Mouse (Mus musculus) MEL (cell line): Measurements from ENCODE around the gene Msx3. TPM values are rescaled to one million over a fixed set of nuclear protein-coding genes. Genes with fewer than 3 reads are reported as not detected.

ENCODE experiments used
- DNase-seq: peaks from one replicate; pipeline ENCODE4 v3.0.0; 2011; ENCODE audit warnings: low read depth, low spot score
- H3K27ac ChIP-seq: 2 replicates; pipeline ENCODE4 v1.5.1; 2012; ENCODE audit warnings: low read depth, mild to moderate bottlenecking, control low read depth, low read length, moderate library complexity; ENCODE audit not compliant: control insufficient read depth
- H3K27me3 ChIP-seq, 2 experiments: fragments of 150-350 bp in 1 of 2; sonication (generic) in 1 of 2; 2 replicates each; pipeline ENCODE4 v1.6.1; 2012; ENCODE audit warnings: low read length in 2 of 2, mild to moderate bottlenecking in 2 of 2, improper control_type of control experiment in 1 of 2, moderate library complexity in 1 of 2; ENCODE audit not compliant: insufficient read depth in 2 of 2, control insufficient read depth in 1 of 2
- H3K36me3 ChIP-seq, 2 experiments: 2 replicates each; pipeline ENCODE4 v1.6.1; 2012 to 2014; ENCODE audit warnings: low read length in 2 of 2, improper control_type of control experiment in 1 of 2, inconsistent platforms in 1 of 2, mild to moderate bottlenecking in 1 of 2; ENCODE audit not compliant: insufficient read depth in 2 of 2, control insufficient read depth in 1 of 2
- H3K4me1 ChIP-seq, 2 experiments: fragments of 150-350 bp in 1 of 2; sonication (generic) in 1 of 2; 2 replicates each; pipeline ENCODE4 v1.6.1; 2012; ENCODE audit warnings: low read length in 2 of 2, improper control_type of control experiment in 1 of 2, mild to moderate bottlenecking in 1 of 2; ENCODE audit not compliant: insufficient read depth in 2 of 2, control insufficient read depth in 1 of 2
- H3K4me3 ChIP-seq, 2 experiments: fragments of 150-350 bp in 1 of 2; sonication (generic) in 1 of 2; 2 replicates each; pipeline ENCODE4 v1.5.1; 2012; ENCODE audit warnings: low read depth in 2 of 2, low read length in 2 of 2, mild to moderate bottlenecking in 2 of 2, moderate library complexity in 2 of 2, control low read depth in 1 of 2, improper control_type of control experiment in 1 of 2; ENCODE audit not compliant: control insufficient read depth in 1 of 2, insufficient read depth in 1 of 2
- H3K79me2 ChIP-seq: 2 replicates; pipeline ENCODE4 v1.6.1; 2012; ENCODE audit warnings: mild to moderate bottlenecking, low read length, moderate library complexity; ENCODE audit not compliant: control insufficient read depth, poor library complexity, insufficient read depth
- H3K9ac ChIP-seq: 2 replicates; pipeline ENCODE4 v1.6.1; 2012; ENCODE audit warnings: low read depth, mild to moderate bottlenecking, control low read depth, low read length, moderate library complexity; ENCODE audit not compliant: control insufficient read depth, poor library complexity, severe bottlenecking
- H3K9me3 ChIP-seq: fragments of 150-350 bp; sonication (generic); replicated peaks from 2 replicates; pipeline ENCODE4 v1.6.1; 2012; ENCODE audit warnings: mild to moderate bottlenecking, low read length, improper control_type of control experiment, moderate library complexity; ENCODE audit not compliant: insufficient read depth
- CHD1 ChIP-seq: IDR thresholded peaks from 2 replicates; pipeline ENCODE4 v1.6.1; 2012; ENCODE audit warnings: low read depth, mild to moderate bottlenecking, inconsistent platforms, low read length, improper control_type of control experiment
- CHD2 ChIP-seq: IDR thresholded peaks from 2 replicates; pipeline ENCODE4 v1.6.1; 2011; ENCODE audit warnings: low read length, improper control_type of control experiment
- CTCF ChIP-seq, 3 experiments: IDR thresholded peaks in 2 of 3; conservative IDR thresholded peaks in 1 of 3; 2 replicates each; pipeline ENCODE4 v1.5.1; 2011 to 2012; ENCODE audit warnings: low read length in 3 of 3, low read depth in 2 of 3, mild to moderate bottlenecking in 2 of 3, improper control_type of control experiment in 1 of 3, inconsistent platforms in 1 of 3, mixed read lengths in 1 of 3, moderate library complexity in 1 of 3; ENCODE audit not compliant: control insufficient read depth in 1 of 3, insufficient read depth in 1 of 3, poor library complexity in 1 of 3, severe bottlenecking in 1 of 3
- EP300 ChIP-seq, 2 experiments: IDR thresholded peaks; 2 replicates each; pipeline ENCODE4 v1.6.1; 2011; ENCODE audit warnings: improper control_type of control experiment in 2 of 2, low read length in 2 of 2, low read depth in 1 of 2, mild to moderate bottlenecking in 1 of 2
- GABPA ChIP-seq: IDR thresholded peaks from 2 replicates; pipeline ENCODE4 v1.6.1; 2012; ENCODE audit warnings: low read depth, mild to moderate bottlenecking, inconsistent platforms, low read length, improper control_type of control experiment, moderate library complexity
- MXI1 ChIP-seq: IDR thresholded peaks from 2 replicates; pipeline ENCODE4 v1.6.1; 2011; ENCODE audit warnings: mild to moderate bottlenecking, low read depth, low read length, improper control_type of control experiment
- MYB ChIP-seq: IDR thresholded peaks from 2 replicates; pipeline ENCODE4 v1.6.1; 2011; ENCODE audit warnings: mild to moderate bottlenecking, low read depth, low read length, improper control_type of control experiment
- MYC ChIP-seq: IDR thresholded peaks from 2 replicates; pipeline ENCODE4 v1.6.1; 2011; ENCODE audit warnings: low read depth, mild to moderate bottlenecking, low read length, improper control_type of control experiment, moderate library complexity
- NRF1 ChIP-seq: IDR thresholded peaks from 2 replicates; pipeline ENCODE4 v1.6.1; 2014; ENCODE audit warnings: low read depth, mild to moderate bottlenecking, inconsistent platforms, low read length, improper control_type of control experiment, moderate library complexity; ENCODE audit not compliant: poor library complexity, insufficient read depth, severe bottlenecking
- POLR2AphosphoS5 ChIP-seq: IDR thresholded peaks from 2 replicates; pipeline ENCODE4 v1.6.1; 2012; ENCODE audit warnings: low read depth, borderline replicate concordance, mild to moderate bottlenecking, inconsistent platforms, low read length, moderate library complexity, mixed read lengths
- RCOR1 ChIP-seq: IDR thresholded peaks from 2 replicates; pipeline ENCODE4 v1.6.1; 2012; ENCODE audit warnings: low read depth, mild to moderate bottlenecking, inconsistent platforms, low read length, improper control_type of control experiment
- SMC3 ChIP-seq: IDR thresholded peaks from 2 replicates; pipeline ENCODE4 v1.6.1; 2011; ENCODE audit warnings: low read depth, low read length, improper control_type of control experiment
- TCF12 ChIP-seq: IDR thresholded peaks from 2 replicates; pipeline ENCODE4 v1.6.1; 2014; ENCODE audit warnings: low read depth, mild to moderate bottlenecking, inconsistent platforms, low read length, improper control_type of control experiment, moderate library complexity
- USF2 ChIP-seq, 2 experiments: IDR thresholded peaks; 2 replicates each; pipeline ENCODE4 v1.6.1; 2011 to 2012; ENCODE audit warnings: improper control_type of control experiment in 2 of 2, low read length in 2 of 2, borderline replicate concordance in 1 of 2, inconsistent platforms in 1 of 2, low read depth in 1 of 2, mild to moderate bottlenecking in 1 of 2; ENCODE audit not compliant: insufficient read depth in 1 of 2
- ZC3H11A ChIP-seq: IDR thresholded peaks from 2 replicates; pipeline ENCODE4 v1.6.1; 2012; ENCODE audit warnings: low read depth, mild to moderate bottlenecking, inconsistent platforms, low read length, improper control_type of control experiment
- ZKSCAN1 ChIP-seq: IDR thresholded peaks from 2 replicates; pipeline ENCODE4 v1.6.1; 2012; ENCODE audit warnings: low read depth, mild to moderate bottlenecking, inconsistent platforms, low read length, improper control_type of control experiment, moderate library complexity
- ZMIZ1 ChIP-seq: IDR thresholded peaks from 2 replicates; pipeline ENCODE4 v1.6.1; 2012; ENCODE audit warnings: low read depth, mild to moderate bottlenecking, inconsistent platforms, low read length, improper control_type of control experiment, moderate library complexity
- polyA plus RNA-seq, 2 experiments: library from polyadenylated mRNA; stranded (reverse) in 1 of 2; unstranded in 1 of 2; fragments of >175 nt in 1 of 2; fragments of >200 nt in 1 of 2; gene quantifications; 2 replicates each; pipeline versions ENCODE4 v1.2.1 to v1.2.4; 2012; ENCODE audit warnings: low replicate concordance in 2 of 2, low read depth in 1 of 2; ENCODE audit not compliant: insufficient read length in 2 of 2, insufficient read depth in 1 of 2, missing spikeins in 1 of 2
- total RNA-seq: library from RNA; depleted of rRNA; stranded (reverse); fragments of 300-350 nt; gene quantifications from 2 replicates; pipeline ENCODE4 v1.2.3, GENCODE M21; 2012

The Msx3 gene
- total and polyA plus RNA-seq, 3 experiments = not detected

DNA sequence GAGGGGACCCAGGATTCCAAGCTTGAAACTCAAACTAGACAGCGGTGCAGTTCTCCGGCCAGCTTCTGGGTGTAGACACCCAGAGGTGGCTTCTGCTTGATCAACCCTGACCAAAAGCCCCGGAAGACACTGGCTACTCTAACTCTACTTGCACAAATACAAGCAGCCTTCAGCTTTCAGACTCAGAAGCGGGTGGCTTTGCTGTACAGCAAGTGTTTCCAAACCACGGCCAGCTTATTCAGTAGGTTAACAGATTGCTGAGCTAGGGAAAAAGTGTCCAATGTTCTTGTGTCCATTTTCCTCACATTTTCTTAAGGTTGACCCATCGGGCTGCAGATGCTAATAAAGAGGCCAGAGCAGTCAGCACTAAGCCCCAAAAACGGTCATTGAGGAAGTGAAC lies 9.6 kb upstream of the Msx3 start:
- no peak for DNase-seq
- H3K9me3 ChIP-seq = no peaks in the 10 kb centered on the region
- TF ChIP-seq POLR2AphosphoS5 (no peak), CHD1 (no peak), GABPA (no peak), ZMIZ1 (no peak), ZKSCAN1 (no peak), SMC3 (no peak), MXI1 (no peak), CTCF (IDR thresholded peaks at IDR 0.05 in 2 of 3, conservative IDR thresholded peaks at IDR 0.05 in 1 of 3; ENCODE audit: control insufficient read depth in 1 of 3, insufficient read depth in 1 of 3, low read depth in 2 of 3, low read length in 3 of 3, poor library complexity in 1 of 3, severe bottlenecking in 1 of 3) (no peak)
- H3K36me3 ChIP-seq = no peaks in the 10 kb centered on the region
- H3K27ac ChIP-seq = no peak overlapping the region
- H3K9ac ChIP-seq = no peak overlapping the region
- H3K4me3 ChIP-seq = no peak overlapping the region
- no peaks in the 10 kb centered on the region for H3K79me2 ChIP-seq
- H3K4me1 ChIP-seq = no peaks in the 10 kb centered on the region
- H3K27me3 ChIP-seq = no peaks in the 10 kb centered on the region; a peak in 1 of 4 replicates

GRCm38 (mm10) chr7:140057413-140058407 lies 8.8 kb upstream of the Msx3 start:
- H3K27ac ChIP-seq = no peak overlapping the region
- no peak for TF ChIP-seq USF2 (IDR thresholded peaks at IDR 0.05; ENCODE audit: borderline replicate concordance in 1 of 2, insufficient read depth in 1 of 2, low read depth in 1 of 2, low read length in 2 of 2)
- no peak for TF ChIP-seq NRF1
- TF ChIP-seq CHD2 = no peak
- no peak for TF ChIP-seq ZKSCAN1
- TF ChIP-seq RCOR1 = no peak
- no peak for TF ChIP-seq ZC3H11A
- TF ChIP-seq TCF12 = no peak
- TF ChIP-seq MYC = no peak
- TF ChIP-seq EP300 (IDR thresholded peaks at IDR 0.05; ENCODE audit: low read depth in 1 of 2, low read length in 2 of 2) = no peak
- no peak for TF ChIP-seq MYB
- H3K9me3 ChIP-seq = no peaks in the 10 kb centered on the region
- H3K9ac ChIP-seq = no peak overlapping the region
- no peaks in the 10 kb centered on the region for H3K79me2 ChIP-seq
- H3K36me3 ChIP-seq = no peaks in the 10 kb centered on the region
- H3K4me1 ChIP-seq = no peaks in the 10 kb centered on the region
- no peak for DNase-seq
- no peak overlapping the region for H3K4me3 ChIP-seq
- peaks cover 0 to 1% of the 10 kb centered on the region in 2 experiments; a peak in 3 of 4 replicates for H3K27me3 ChIP-seq
